Mouse (Mus musculus) thymus, postnatal 10 days (tissue): ENCODE results near the gene Nav3.

Experiments used
- DNase-seq, 2 experiments: peaks; one replicate each; pipeline ENCODE4 v3.0.0; 2021; ENCODE audit warnings: low spot score in 2 of 2

Gene Nav3

DNA sequence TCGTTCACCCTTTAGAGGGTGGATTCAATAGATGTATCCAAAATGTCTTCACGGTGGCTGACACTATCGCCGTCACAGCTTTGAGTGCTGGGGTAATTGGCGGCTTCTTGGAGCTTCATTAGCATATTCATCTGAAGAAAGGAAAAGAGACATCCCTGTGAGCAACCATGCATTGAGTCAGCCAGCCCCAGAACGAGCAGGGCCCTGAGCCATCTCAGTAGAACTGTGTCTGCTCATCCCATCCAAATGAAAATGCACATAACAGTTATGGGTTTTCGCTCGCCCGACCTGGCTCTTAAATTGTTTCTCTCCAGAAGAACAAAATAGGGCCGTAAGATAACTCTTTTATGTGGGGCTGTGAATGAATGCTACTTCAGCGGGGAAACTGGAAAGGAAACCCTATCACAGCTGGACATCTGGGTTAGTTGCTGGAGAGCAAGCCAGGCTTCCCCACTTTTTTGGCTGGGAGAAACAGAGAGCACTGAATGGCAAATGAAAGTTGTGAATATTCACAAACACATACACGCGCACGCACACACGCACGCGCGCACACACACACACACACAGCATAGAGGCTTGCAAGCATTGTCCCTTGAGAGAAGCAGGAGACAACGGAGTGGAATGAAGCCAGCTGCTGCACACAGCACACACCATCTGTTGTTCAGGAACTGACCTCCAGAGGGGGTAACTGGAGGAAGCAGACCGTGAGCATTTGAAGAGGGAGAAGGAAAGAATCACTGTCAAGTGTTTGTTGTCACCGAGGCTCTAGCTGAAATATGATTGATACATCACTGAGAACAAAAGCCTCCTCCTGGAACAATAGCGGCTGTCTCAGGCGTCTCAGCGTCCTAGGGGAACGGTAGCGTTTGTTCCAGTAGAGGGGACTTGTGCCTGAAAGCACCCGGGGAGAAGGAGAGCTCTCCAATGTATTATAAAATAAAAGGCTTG lies 771.6 kb downstream of the Nav3 start:
- no peak for DNase-seq

DNA sequence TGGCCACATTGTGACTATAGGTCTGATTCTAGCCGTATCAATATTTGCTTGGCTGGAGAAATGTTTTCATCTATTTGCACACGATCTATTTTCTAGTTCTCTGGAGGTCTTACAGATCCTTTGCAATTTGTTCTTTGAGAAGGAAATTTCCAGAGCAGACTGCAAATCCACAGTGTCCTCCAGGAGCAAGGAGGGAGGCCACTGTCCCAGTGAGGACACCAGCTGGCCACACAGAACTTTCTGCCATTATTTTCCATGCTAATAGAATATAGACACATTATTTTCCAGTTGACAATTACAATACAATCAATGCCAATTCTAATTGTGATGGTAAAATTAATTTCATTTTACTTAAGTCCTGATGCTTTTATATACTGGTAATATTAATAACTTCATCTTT lies 783.1 kb downstream of the Nav3 start:
- DNase-seq, result no peak

DNA sequence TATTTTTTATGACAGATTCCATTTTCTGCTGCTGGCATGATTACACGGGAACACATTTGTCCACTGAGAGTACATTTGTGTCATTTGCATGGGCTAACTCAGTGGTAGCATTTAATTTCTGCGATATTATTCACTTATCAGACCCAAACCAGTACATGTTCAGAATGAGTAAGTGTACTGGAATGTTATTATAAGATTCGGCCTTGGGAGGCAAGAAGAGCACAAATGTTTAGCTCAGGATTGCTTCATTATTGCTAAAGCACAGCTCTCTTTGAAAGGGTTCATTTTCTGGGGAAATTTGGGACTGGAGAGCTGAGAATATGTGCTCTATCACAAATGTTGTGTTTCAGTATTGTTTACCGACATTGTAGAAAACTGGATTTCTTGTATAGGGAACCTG lies 788.6 kb downstream of the Nav3 start:
- no peak for DNase-seq

GRCm38 (mm10) chr10:109664629-109665317 lies 791.2 kb downstream of the Nav3 start:
- peak in 1 of 2 experiments; percentile 6 for DNase-seq

DNA sequence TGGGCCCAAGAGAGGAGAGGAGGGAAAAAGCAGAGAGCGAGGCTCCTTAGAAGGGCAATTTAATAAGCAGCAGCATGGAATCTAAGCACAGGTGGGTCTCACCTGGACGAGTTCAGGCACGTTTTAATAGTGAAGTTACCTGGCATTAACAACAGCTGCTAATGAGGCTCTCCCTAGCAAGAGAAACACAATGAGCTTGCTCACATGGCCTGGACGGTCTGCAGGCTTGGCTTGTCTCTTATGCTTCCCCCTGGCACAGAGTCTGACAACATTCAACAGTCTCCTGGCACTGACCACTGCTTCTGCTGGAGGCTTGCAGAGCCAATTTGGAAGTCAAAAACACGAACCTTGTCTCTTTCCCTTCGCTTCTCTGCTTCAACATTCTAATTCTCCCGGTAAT lies 804.5 kb downstream of the Nav3 start:
- DNase-seq, result no peak

- DNase-seq, result no peak
Observed at GRCm38 (mm10) chr10:109643598-109643997, 812.4 kb downstream of the Nav3 start.

DNA sequence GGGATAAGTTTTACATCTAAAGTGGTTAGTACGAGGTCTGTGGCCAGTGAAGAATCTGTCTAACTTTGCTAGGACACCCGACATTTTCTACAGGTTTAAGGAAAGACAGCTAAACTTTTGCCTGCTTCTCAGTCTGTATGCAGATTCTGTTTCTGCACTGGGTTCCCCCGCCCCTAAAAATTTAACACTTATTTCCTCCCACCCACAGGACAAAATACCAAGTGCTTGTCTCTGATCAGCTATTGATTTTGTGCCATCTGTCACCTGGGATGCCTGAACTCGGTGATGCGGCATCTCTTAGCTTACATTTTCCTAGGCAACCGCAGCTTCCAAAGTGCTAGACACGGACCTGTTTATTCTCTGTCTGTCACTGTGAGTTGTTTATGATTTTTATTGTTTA lies 814.2 kb downstream of the Nav3 start:
- no peak for DNase-seq

- no peak for DNase-seq
Observed at GRCm38 (mm10) chr10:109637702-109638101, 818.3 kb downstream of the Nav3 start.
